ENCODE assay signal across 39 mouse cellular contexts in genomic region chr6:24766261-24766660, GRCm38 (mm10). TPM values are rescaled to one million over a fixed set of nuclear protein-coding genes. Genes with fewer than 3 reads are reported as not detected.
"Had no signal": no experiment of that assay in that cellular context is flagged by ENCODE, and none has a peak within 500 bp of the region (broad histone marks: within the 10 kb centered on the region; RNA-seq: fewer than 3 reads in every experiment).

No protein-coding gene starts in this region.

- H3K27ac ChIP-seq: limb, embryonic 10.5 days; limb, embryonic 12.5 days; limb, embryonic 13.5 days; limb, embryonic 15.5 days; liver, embryonic 12.5 days; liver, embryonic 13.5 days; liver, embryonic 14.5 days; liver, embryonic 15.5 days; lung, embryonic 15.5 days; macrophage; midbrain, embryonic 10.5 days; midbrain, embryonic 12.5 days; midbrain, embryonic 13.5 days; midbrain, embryonic 15.5 days; neural tube, embryonic 12.5 days had no signal

- H3K4me1 ChIP-seq: limb, embryonic 10.5 days; limb, embryonic 12.5 days; limb, embryonic 13.5 days; limb, embryonic 15.5 days; liver, embryonic 12.5 days; liver, embryonic 13.5 days; liver, embryonic 15.5 days; lung, embryonic 15.5 days; megakaryocyte, embryonic 14.5 days; midbrain, embryonic 10.5 days; midbrain, embryonic 12.5 days; midbrain, embryonic 13.5 days; midbrain, embryonic 15.5 days; neural tube, embryonic 12.5 days had no signal

- H3K9ac ChIP-seq: limb, embryonic 12.5 days; limb, embryonic 13.5 days; limb, embryonic 15.5 days; liver, embryonic 12.5 days; liver, embryonic 13.5 days; liver, embryonic 14.5 days; liver, embryonic 15.5 days; liver, postnatal 0 days; lung, embryonic 14.5 days; lung, embryonic 15.5 days; midbrain, embryonic 12.5 days; midbrain, embryonic 13.5 days; midbrain, embryonic 15.5 days; neural tube, embryonic 12.5 days had no signal

- ATAC-seq: liver, embryonic 12.5 days; liver, postnatal 0 days; lung, postnatal 0 days; midbrain, embryonic 13.5 days; midbrain, embryonic 15.5 days; midbrain, embryonic 16.5 days had no signal

- H3K9me3 ChIP-seq: limb, embryonic 10.5 days; limb, embryonic 12.5 days; limb, embryonic 13.5 days; limb, embryonic 15.5 days; liver, embryonic 12.5 days; liver, embryonic 13.5 days; liver, embryonic 15.5 days; lung, embryonic 15.5 days; megakaryocyte, embryonic 14.5 days; midbrain, embryonic 10.5 days; midbrain, embryonic 12.5 days; midbrain, embryonic 13.5 days; midbrain, embryonic 15.5 days; neural tube, embryonic 12.5 days had no signal

- H3K4me3 ChIP-seq: limb, embryonic 10.5 days; limb, embryonic 12.5 days; limb, embryonic 13.5 days; limb, embryonic 15.5 days; liver, embryonic 12.5 days; liver, embryonic 13.5 days; liver, embryonic 15.5 days; lung, embryonic 15.5 days; megakaryocyte, embryonic 14.5 days; midbrain, embryonic 10.5 days; midbrain, embryonic 12.5 days; midbrain, embryonic 13.5 days; midbrain, embryonic 15.5 days; myocyte; neural tube, embryonic 12.5 days had no signal

- H3K27me3 ChIP-seq: limb, embryonic 12.5 days; limb, embryonic 13.5 days; limb, embryonic 15.5 days; liver, embryonic 12.5 days; liver, embryonic 13.5 days; liver, embryonic 15.5 days; lung, embryonic 15.5 days; megakaryocyte, embryonic 14.5 days; midbrain, embryonic 12.5 days; midbrain, embryonic 13.5 days; midbrain, embryonic 15.5 days; neural tube, embryonic 12.5 days had no signal

- H3K36me3 ChIP-seq: limb, embryonic 10.5 days; limb, embryonic 12.5 days; limb, embryonic 13.5 days; limb, embryonic 15.5 days; liver, embryonic 12.5 days; liver, embryonic 13.5 days; liver, embryonic 15.5 days; lung, embryonic 15.5 days; midbrain, embryonic 10.5 days; midbrain, embryonic 12.5 days; midbrain, embryonic 13.5 days; midbrain, embryonic 15.5 days; neural tube, embryonic 12.5 days had no signal

- DNase-seq: left cerebral cortex, postnatal 4 days; liver; liver, embryonic 13.5 days; liver, postnatal 0 days; lung, adult 18-20 months; lung, adult 2 months; lung, embryonic 14.5 days; lung, postnatal 10 days; lung, postnatal 14 days; lung, postnatal 36 days; lung, postnatal 4 days; midbrain, embryonic 14.5 days had no signal

- H3K4me2 ChIP-seq: limb, embryonic 12.5 days; limb, embryonic 13.5 days; limb, embryonic 15.5 days; liver, embryonic 11.5 days; liver, embryonic 12.5 days; liver, embryonic 13.5 days; liver, embryonic 15.5 days; lung, embryonic 14.5 days; lung, embryonic 15.5 days; midbrain, embryonic 11.5 days; midbrain, embryonic 12.5 days; midbrain, embryonic 13.5 days; midbrain, embryonic 15.5 days; neural tube, embryonic 12.5 days had no signal

RNA-seq across cellular contexts. Expression of gene Hyal4, which starts 18.1 kb away (rescaled TPM):
- polyA plus RNA-seq: limb, embryonic 10.5 days; limb, embryonic 11.5 days; limb, embryonic 12.5 days; limb, embryonic 13.5 days; limb, embryonic 14.5 days; liver, adult 2 months; liver, embryonic 11.5 days; liver, embryonic 12.5 days; liver, embryonic 13.5 days; liver, embryonic 14.5 days; liver, embryonic 16.5 days; lung, adult 2 months; lung, embryonic 14.5 days; lung, embryonic 15.5 days; lung, embryonic 16.5 days; lung, postnatal 0 days; macrophage; midbrain, embryonic 10.5 days; midbrain, embryonic 11.5 days; midbrain, embryonic 12.5 days; midbrain, embryonic 13.5 days; midbrain, embryonic 14.5 days; midbrain, embryonic 15.5 days; midbrain, embryonic 16.5 days; midbrain, postnatal 0 days; neural tube, embryonic 11.5 days; neural tube, embryonic 12.5 days had no signal

RNA-seq across cellular contexts. Expression of gene Spam1, which starts 24.7 kb away (rescaled TPM):
- polyA plus RNA-seq: limb, embryonic 10.5 days; limb, embryonic 11.5 days; limb, embryonic 12.5 days; limb, embryonic 13.5 days; limb, embryonic 14.5 days; limb, embryonic 15.5 days; liver, adult 2 months; liver, embryonic 11.5 days; liver, embryonic 12.5 days; liver, embryonic 13.5 days; liver, embryonic 14.5 days; liver, embryonic 15.5 days; liver, embryonic 16.5 days; liver, postnatal 0 days; lung, adult 2 months; lung, embryonic 14.5 days; lung, embryonic 15.5 days; lung, embryonic 16.5 days; lung, postnatal 0 days; macrophage; midbrain, embryonic 10.5 days; midbrain, embryonic 11.5 days; midbrain, embryonic 12.5 days; midbrain, embryonic 13.5 days; midbrain, embryonic 14.5 days; midbrain, embryonic 15.5 days; midbrain, embryonic 16.5 days; midbrain, postnatal 0 days; myocyte; neural tube, embryonic 11.5 days; neural tube, embryonic 12.5 days had no signal

RNA-seq across cellular contexts. Expression of gene Hyal6, which starts 33.2 kb away (rescaled TPM):
- polyA plus RNA-seq: limb, embryonic 10.5 days; limb, embryonic 11.5 days; limb, embryonic 12.5 days; limb, embryonic 13.5 days; limb, embryonic 14.5 days; limb, embryonic 15.5 days; liver, adult 2 months; liver, embryonic 11.5 days; liver, embryonic 12.5 days; liver, embryonic 15.5 days; liver, embryonic 16.5 days; lung, adult 2 months; lung, embryonic 14.5 days; lung, embryonic 15.5 days; lung, embryonic 16.5 days; lung, postnatal 0 days; macrophage; midbrain, embryonic 10.5 days; midbrain, embryonic 11.5 days; midbrain, embryonic 12.5 days; midbrain, embryonic 13.5 days; midbrain, embryonic 14.5 days; midbrain, embryonic 15.5 days; midbrain, embryonic 16.5 days; midbrain, postnatal 0 days; neural tube, embryonic 11.5 days; neural tube, embryonic 12.5 days had no signal
